Mouse (Mus musculus) olfactory bulb, adult 2 months (tissue): ENCODE measurements around the gene Pkn3. TPM values are rescaled to one million over a fixed set of nuclear protein-coding genes. Genes with fewer than 3 reads are reported as not detected.

Experiments used
- H3K27ac ChIP-seq: fragments of 200-500 bp; 2 replicates; pipeline ENCODE4 v1.5.1; 2012; ENCODE audit warnings: low read depth, low read length; ENCODE audit not compliant: insufficient read depth
- H3K4me1 ChIP-seq: fragments of 200-500 bp; 2 replicates; pipeline ENCODE4 v1.6.1; 2012; ENCODE audit warnings: low read length; ENCODE audit not compliant: control insufficient read depth, insufficient read depth
- H3K4me3 ChIP-seq: fragments of 200-500 bp; 2 replicates; pipeline ENCODE4 v1.5.1; 2012; ENCODE audit warnings: mild to moderate bottlenecking, low read depth, low read length, moderate library complexity; ENCODE audit not compliant: insufficient read depth
- CTCF ChIP-seq: fragments of 200-500 bp; IDR thresholded peaks from 2 replicates; pipeline ENCODE4 v1.5.1; 2012; ENCODE audit warnings: low read depth, mild to moderate bottlenecking, low read length, moderate library complexity; ENCODE audit not compliant: insufficient read depth
- POLR2A ChIP-seq: fragments of 200-500 bp; IDR thresholded peaks from 2 replicates; pipeline ENCODE4 v1.6.1; 2012; ENCODE audit warnings: mild to moderate bottlenecking, low read depth, low read length, moderate library complexity; ENCODE audit not compliant: insufficient read depth
- WGBS: fragments of 180-500 bp; shearing (Covaris S2); methylation state at CpG from one replicate; pipeline ENCODE4 v1.1.7; 2018; 5-methylcytosine and 5-hydroxymethylcytosine counted together
- polyA plus RNA-seq: library from polyadenylated mRNA; stranded (reverse); fragments of >200 nt; gene quantifications from 2 replicates; pipeline ENCODE4 v1.2.4, GENCODE M21; 2012; ENCODE audit warnings: low replicate concordance; ENCODE audit not compliant: missing spikeins, insufficient read depth, insufficient read length

Pkn3 gene
- not detected in 2 replicates for polyA plus RNA-seq

DNA sequence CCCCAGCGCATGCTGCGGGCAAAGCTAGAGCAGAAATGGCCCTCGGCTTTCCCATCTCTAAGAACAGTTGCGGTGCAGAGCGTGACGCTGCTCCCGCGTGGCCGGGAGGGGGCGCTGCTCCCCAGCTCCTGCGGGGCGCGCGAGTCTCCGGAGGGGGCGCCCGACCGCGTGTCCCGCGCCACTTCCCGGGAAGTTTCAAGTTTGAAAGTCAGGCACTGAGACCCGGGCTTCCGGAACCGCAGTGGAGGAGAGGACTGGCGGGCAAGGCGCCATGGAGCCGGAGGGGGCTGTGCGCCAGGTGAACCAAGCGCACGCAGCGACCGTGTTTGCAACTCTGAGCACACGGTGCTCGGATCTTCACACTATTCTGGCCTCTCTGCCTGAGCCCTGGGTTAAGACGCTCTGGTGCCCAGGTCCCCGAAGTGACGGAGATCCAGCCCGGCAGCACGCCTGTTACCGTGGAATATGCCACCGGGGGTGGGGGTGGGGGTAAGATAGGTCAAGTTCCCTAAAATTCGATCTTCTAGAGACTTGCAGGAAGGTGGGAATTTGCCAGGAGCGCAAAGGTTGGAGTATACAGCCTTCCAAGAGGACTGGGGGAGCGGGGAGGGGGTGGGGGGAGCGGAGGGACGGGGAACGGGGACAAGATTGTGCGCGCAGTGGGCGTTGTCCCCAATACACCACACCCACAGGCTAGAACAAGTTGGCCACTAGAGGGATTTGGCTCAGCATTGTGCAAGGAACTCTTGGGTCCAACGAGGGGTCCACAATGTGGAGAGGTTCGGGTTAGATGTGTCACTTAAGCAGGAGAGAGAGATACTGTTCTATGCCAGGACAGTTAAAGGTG is at the start of gene Pkn3:
TSS of gene Pkn3 (plus strand) at position 183 of the 847 bp plus-strand sequence.
- WGBS, result 1% methylated on average over 53 of the region's 53 CpGs

DNA sequence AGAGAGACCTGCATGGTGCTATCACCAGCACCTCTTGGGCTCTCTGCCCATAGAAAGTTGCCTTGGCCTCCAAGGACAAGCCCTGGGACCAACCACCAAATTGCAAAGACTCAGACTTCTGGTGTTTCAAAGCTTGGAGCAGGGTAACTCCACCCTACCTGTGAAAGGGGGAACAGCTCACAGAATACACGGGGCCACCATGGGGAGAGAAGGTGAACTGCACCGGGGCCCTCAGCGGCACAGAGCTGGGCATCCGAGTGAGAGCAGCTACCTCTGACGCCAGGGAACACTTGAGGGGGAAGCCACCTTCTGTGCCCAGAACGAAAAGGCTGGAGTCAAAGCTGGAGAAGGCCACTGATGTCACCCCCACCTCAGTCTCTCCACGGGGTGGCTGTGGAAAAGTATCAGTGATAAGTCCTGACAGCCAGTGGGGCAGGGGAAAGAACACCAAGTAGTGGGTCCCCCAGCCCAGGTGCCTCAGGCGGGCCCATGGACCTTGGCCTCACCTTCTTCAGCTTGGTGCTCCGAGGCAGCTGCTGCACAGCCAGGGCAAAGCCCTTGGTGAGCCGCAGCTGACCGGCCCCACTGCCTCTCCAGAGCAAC is 45.1 kb upstream of the Pkn3 start:
- 53% methylated on average over 11 of the region's 11 CpGs for WGBS
- Histone ChIP-seq H3K4me3 (no peak overlapping the region), H3K27ac (no peak overlapping the region), H3K4me1 (no peaks in the 10 kb centered on the region)
- TF ChIP-seq CTCF (0 out of 2 replicates have a peak, but pooled peaks have one; percentile 6), POLR2A (no peak)

More for the DNA sequence above, at the start of gene Pkn3:
- H3K27ac ChIP-seq, result no peak within 1 kb of the TSS
- TF ChIP-seq POLR2A (no peak), CTCF (peak; percentile 99)
- peaks cover 7% of the 10 kb centered on the region; the same call in 1 of the 2 replicates for H3K4me1 ChIP-seq
- H3K4me3 ChIP-seq, result peak within 1 kb of the TSS; percentile 31

DNA sequence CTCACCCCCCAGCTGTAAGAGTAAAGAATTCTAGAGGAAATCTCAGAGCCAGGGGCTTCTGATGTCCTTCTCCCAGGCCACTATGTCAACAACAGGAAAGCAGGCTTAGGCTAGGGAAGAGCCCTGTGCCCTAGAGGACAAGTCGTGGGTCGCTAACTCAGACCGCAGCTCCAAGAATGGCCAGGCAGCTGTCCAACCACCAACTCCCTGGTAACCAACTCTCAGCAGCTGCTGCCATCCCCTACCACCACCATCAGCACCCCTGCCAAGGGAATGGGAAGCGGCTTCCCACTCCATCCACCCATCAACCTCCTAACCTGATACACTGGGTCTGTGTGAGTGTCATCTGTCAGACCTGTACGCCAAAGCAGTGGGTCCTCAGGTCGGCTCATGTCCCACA is 44.5 kb upstream of the Pkn3 start:
- 49% methylated on average over 6 of the region's 6 CpGs for WGBS

DNA sequence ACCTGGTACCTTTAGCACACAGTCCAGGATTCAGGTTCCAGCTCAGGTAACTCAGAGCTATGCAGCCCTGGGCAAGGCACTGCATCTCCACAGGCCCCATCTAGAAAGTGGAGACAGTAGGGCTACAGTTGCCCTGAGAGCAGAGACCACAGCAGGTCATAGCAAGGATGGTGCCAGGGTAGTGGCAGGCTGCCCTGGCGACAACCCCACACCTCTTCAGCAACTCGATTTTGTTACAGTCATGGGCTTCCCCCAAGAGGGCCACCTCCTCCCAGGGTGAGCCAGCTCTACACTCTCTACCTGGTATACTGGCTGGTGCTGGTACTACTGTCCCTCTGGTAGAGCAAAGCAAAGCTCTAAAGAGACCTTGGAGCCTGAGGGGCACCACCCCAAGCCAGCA is 39.7 kb upstream of the Pkn3 start:
- TF ChIP-seq POLR2A (no peak), CTCF (no peak)
- H3K4me1 ChIP-seq, result no peaks in the 10 kb centered on the region
- H3K27ac ChIP-seq, result no peak overlapping the region
- 72% methylated on average over 2 of the region's 2 CpGs for WGBS
- no peak overlapping the region for H3K4me3 ChIP-seq

More for the DNA sequence above, 44.5 kb upstream of the Pkn3 start:
- Histone ChIP-seq H3K4me3 (no peak overlapping the region), H3K4me1 (no peaks in the 10 kb centered on the region), H3K27ac (no peak overlapping the region)
- TF ChIP-seq POLR2A (no peak), CTCF (no peak)

DNA sequence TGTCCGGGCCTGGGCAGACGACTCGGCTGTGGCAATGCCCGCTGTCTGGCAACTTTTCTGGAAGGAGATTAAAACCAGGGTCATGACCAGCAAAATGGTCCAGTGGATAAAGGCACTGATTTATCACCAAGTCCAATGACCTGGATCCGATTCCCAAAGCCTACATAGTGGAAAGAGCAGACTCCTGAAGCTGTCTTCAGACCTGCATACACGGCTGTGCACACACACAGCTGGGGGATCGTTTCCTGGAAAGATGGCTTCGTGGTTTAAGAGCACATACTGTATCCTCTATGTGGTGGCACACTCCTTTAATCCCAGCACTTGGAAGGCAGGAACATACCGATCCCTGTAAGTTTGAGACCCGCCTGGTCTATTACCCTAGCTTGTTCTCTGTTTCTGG is 39.1 kb upstream of the Pkn3 start:
- WGBS, result 96% methylated on average over 10 of the region's 10 CpGs
- H3K4me3 ChIP-seq, result no peak overlapping the region
- H3K27ac ChIP-seq, result no peak overlapping the region
- no peak for TF ChIP-seq POLR2A
- TF ChIP-seq CTCF, result no peak
- H3K4me1 ChIP-seq, result no peaks in the 10 kb centered on the region

DNA sequence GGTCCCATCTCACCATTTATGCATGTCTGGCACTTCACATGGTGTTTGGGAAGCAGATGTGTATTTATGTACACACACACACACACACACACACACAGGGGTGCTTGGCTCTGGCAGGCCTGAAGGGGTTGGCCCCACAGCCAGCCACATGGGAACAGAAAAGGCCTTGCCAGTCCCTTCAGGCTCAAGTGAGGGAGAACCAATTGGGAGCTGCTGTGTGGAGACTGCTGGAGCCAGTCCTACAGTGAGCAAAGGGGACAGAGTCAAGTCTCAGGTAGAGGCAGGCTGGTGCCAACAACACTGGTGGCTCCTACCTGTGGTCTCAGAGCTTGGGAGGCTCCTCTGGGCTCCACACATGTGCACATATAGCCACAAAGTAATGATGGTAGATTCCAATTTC is 37.8 kb upstream of the Pkn3 start:
- no peak for TF ChIP-seq POLR2A
- no peak for TF ChIP-seq CTCF
- Histone ChIP-seq H3K27ac (no peak overlapping the region), H3K4me1 (no peaks in the 10 kb centered on the region)

DNA sequence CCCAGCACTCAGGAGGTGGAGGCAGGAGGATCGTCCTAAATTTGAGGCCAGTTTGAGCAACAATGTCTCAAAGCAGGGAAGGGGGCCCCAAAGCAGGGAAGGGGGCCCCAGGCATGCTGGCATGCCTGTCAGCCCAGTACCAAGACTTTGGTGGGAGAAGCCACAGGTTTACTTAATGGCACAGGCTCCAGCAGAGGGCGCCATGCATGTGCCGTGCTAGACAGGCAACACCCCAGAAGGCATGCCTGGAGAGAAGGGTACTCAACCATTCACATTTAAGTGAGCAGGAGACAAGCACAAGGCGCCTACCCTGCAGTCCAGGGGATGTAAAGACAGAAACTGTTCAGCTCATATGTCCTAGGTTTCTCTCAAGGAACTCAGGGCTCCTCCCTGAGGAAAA is 35.0 kb upstream of the Pkn3 start:
- no peak for TF ChIP-seq POLR2A
- TF ChIP-seq CTCF, result peak; percentile 56; the same call in 1 of the 2 replicates
- 9% methylated on average over 4 of the region's 4 CpGs for WGBS
- peaks cover 3% of the 10 kb centered on the region; the same call in 1 of the 2 replicates for H3K4me1 ChIP-seq
- no peak overlapping the region for H3K4me3 ChIP-seq
- H3K27ac ChIP-seq, result no peak overlapping the region

More for the DNA sequence above, 37.8 kb upstream of the Pkn3 start:
- H3K4me3 ChIP-seq, result no peak overlapping the region

DNA sequence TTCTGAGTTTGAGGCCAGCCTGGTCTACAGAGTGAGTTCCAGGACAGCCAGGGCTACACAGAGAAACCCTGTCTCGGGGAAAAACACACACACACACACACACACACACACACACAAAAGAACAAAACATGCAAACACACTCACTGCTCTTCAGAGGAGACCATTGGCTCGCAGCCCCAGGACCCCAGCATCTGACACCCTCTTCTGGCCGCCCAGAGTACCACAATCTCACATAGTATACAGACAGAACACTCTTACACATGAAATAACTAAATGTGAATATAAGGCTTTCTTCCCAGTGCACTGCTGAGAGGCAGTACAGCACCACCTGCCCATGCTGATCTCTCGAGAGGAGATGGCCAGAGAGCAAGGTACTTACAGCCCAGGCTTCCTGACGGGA is 32.9 kb upstream of the Pkn3 start:
- 92% methylated on average over 5 of the region's 5 CpGs for WGBS
- Histone ChIP-seq H3K4me3 (no peak overlapping the region), H3K27ac (no peak overlapping the region), H3K4me1 (peaks cover 3% of the 10 kb centered on the region; the same call in 1 of the 2 replicates)
- TF ChIP-seq CTCF (no peak), POLR2A (no peak)

DNA sequence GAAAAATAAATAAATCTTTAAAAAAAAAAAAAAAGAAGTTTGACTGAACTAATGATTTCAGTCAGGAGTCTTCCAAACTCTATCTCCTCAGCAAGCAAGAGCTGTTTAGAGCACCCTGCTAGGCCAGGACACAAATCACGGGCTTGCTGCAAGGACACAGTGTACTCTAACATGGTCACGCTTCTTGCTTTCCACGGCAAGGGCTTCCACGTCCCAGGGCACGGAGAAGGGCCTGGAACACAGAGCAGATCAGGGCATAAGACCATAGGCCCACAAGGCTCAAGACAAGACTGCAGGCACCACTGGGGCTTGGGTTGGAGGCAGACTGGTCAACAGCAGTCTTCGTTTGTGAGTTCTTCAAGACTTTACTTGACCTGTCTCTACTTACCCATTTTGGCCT is 30.4 kb upstream of the Pkn3 start:
- no peak for TF ChIP-seq POLR2A
- no peak for TF ChIP-seq CTCF
- H3K4me3 ChIP-seq, result no peak overlapping the region

More for the DNA sequence above, 30.4 kb upstream of the Pkn3 start:
- WGBS, result 96% methylated on average over 6 of the region's 6 CpGs
- no peak overlapping the region for H3K27ac ChIP-seq
- peaks cover 3% of the 10 kb centered on the region; the same call in 1 of the 2 replicates for H3K4me1 ChIP-seq
